Mouse (Mus musculus) testis, postnatal 10 days (tissue): ENCODE measurements around the gene Cyb5r4.
"Not testable (repeated sequence)": the region's sequence is repeated elsewhere in the genome, so short reads cannot be mapped to it uniquely, and the experiment has no call there.

Experiments
- DNase-seq: peaks from one replicate; pipeline ENCODE4 v3.0.0; 2021; ENCODE audit warnings: low spot score

Cyb5r4 gene

GRCm38 (mm10) chr9:87021778-87022523 lies at the start of gene Cyb5r4:
Cyb5r4 (plus strand) TSS chr9:87022014.
- DNase-seq: peak; percentile 99

GRCm38 (mm10) chr9:86972471-86972870 lies 49.3 kb upstream of the Cyb5r4 start:
- not testable (repeated sequence) for DNase-seq

GRCm38 (mm10) chr9:86973562-86973961 lies 48.3 kb upstream of the Cyb5r4 start:
- DNase-seq: no peak

GRCm38 (mm10) chr9:86976896-86977295 lies 44.9 kb upstream of the Cyb5r4 start:
- no peak for DNase-seq

- no peak for DNase-seq
Measured at GRCm38 (mm10) chr9:86978257-86978907, 43.4 kb upstream of the Cyb5r4 start.

GRCm38 (mm10) chr9:86980048-86980447 lies 41.8 kb upstream of the Cyb5r4 start:
- DNase-seq: no peak

- no peak for DNase-seq
Measured at GRCm38 (mm10) chr9:86980942-86981341, 40.9 kb upstream of the Cyb5r4 start.

- DNase-seq: no peak
Measured at GRCm38 (mm10) chr9:86981551-86981950, 40.3 kb upstream of the Cyb5r4 start.

- DNase-seq: no peak
Measured at GRCm38 (mm10) chr9:86984583-86984982, 37.2 kb upstream of the Cyb5r4 start.

GRCm38 (mm10) chr9:86985105-86985504 lies 36.7 kb upstream of the Cyb5r4 start:
- DNase-seq: no peak

GRCm38 (mm10) chr9:86986703-86987296 lies 35.0 kb upstream of the Cyb5r4 start:
- no peak for DNase-seq

GRCm38 (mm10) chr9:86989822-86990221 lies 32.0 kb upstream of the Cyb5r4 start:
- DNase-seq: no peak

- no peak for DNase-seq
Measured at GRCm38 (mm10) chr9:86991758-86992157, 30.1 kb upstream of the Cyb5r4 start.

- no peak for DNase-seq
Measured at GRCm38 (mm10) chr9:86997046-86997691, 24.6 kb upstream of the Cyb5r4 start.

GRCm38 (mm10) chr9:86999956-87000582 lies 21.7 kb upstream of the Cyb5r4 start:
- DNase-seq: no peak

- no peak for DNase-seq
Measured at GRCm38 (mm10) chr9:87004701-87005434, 16.9 kb upstream of the Cyb5r4 start.

GRCm38 (mm10) chr9:87005435-87005779 lies 16.4 kb upstream of the Cyb5r4 start:
- no peak for DNase-seq

GRCm38 (mm10) chr9:87008507-87008906 lies 13.3 kb upstream of the Cyb5r4 start:
- DNase-seq: no peak

- no peak for DNase-seq
Measured at GRCm38 (mm10) chr9:87008919-87009318, 12.9 kb upstream of the Cyb5r4 start.

- peak; percentile 42 for DNase-seq
Measured at GRCm38 (mm10) chr9:87015288-87015937, 6.4 kb upstream of the Cyb5r4 start, which contains the start of gene Ripply2. Ripply2 (plus strand) TSS chr9:87015537.

GRCm38 (mm10) chr9:87015938-87016294 lies 5.9 kb upstream of the Cyb5r4 start:
- DNase-seq: no peak
